Mouse (Mus musculus) spleen, adult 2 months (tissue): ENCODE measurements around the gene Anln. TPM values are rescaled to one million over a fixed set of nuclear protein-coding genes. Genes with fewer than 3 reads are reported as not detected.
"Not testable (repeated sequence)": the region's sequence is repeated elsewhere in the genome, so short reads cannot be mapped to it uniquely, and the experiment has no call there.

ENCODE experiments used
- DNase-seq, 2 experiments: peaks; one replicate each; pipeline versions ENCODE4 v3.0.0 to v3.0.0-alpha.2; 2012 to 2021; ENCODE audit warnings: low spot score in 2 of 2, low read depth in 1 of 2
- H3K27ac ChIP-seq: fragments of 200-500 bp; 2 replicates; pipeline ENCODE4 v1.5.1; 2012; ENCODE audit warnings: low read length, inconsistent platforms; ENCODE audit not compliant: insufficient read depth
- H3K27me3 ChIP-seq: fragments of 200-500 bp; 2 replicates; pipeline ENCODE4 v1.6.1; 2012; ENCODE audit warnings: mild to moderate bottlenecking, moderate library complexity, low read length, inconsistent platforms; ENCODE audit not compliant: control insufficient read depth, insufficient read depth
- H3K36me3 ChIP-seq: fragments of 200-500 bp; 2 replicates; pipeline ENCODE4 v1.6.1; 2012; ENCODE audit warnings: mild to moderate bottlenecking, low read length, inconsistent platforms; ENCODE audit not compliant: control insufficient read depth, insufficient read depth
- H3K4me1 ChIP-seq: fragments of 200-500 bp; 2 replicates; pipeline ENCODE4 v1.6.1; 2011; ENCODE audit warnings: inconsistent platforms; ENCODE audit not compliant: control insufficient read depth, insufficient read depth, insufficient read length
- H3K4me3 ChIP-seq: fragments of 200-500 bp; 2 replicates; pipeline ENCODE4 v1.5.1; 2011; ENCODE audit warnings: mild to moderate bottlenecking, inconsistent platforms; ENCODE audit not compliant: insufficient read depth, insufficient read length; ENCODE audit errors: extremely low read depth
- CTCF ChIP-seq: fragments of 200-500 bp; IDR thresholded peaks from 2 replicates; pipeline ENCODE4 v1.5.1; 2011; ENCODE audit warnings: mild to moderate bottlenecking, inconsistent platforms; ENCODE audit not compliant: insufficient read depth, insufficient read length, insufficient replicate concordance; ENCODE audit errors: extremely low read depth
- POLR2A ChIP-seq: fragments of 200-500 bp; IDR thresholded peaks from 2 replicates; pipeline ENCODE4 v1.6.1; 2011; ENCODE audit warnings: low read depth, low read length, inconsistent platforms
- WGBS: fragments of 180-500 bp; shearing (Covaris S2); methylation state at CpG from one replicate; pipeline ENCODE4 v1.1.7; 2018; 5-methylcytosine and 5-hydroxymethylcytosine counted together
- polyA plus RNA-seq: library from polyadenylated mRNA; depleted of rRNA; stranded (reverse); fragments of >200 nt; gene quantifications from 2 replicates; pipeline ENCODE4 v1.2.3, GENCODE M21; 2012

The Anln gene
- polyA plus RNA-seq, 1 experiment = 1.7 TPM

- 2% methylated on average over 32 of the region's 32 CpGs for WGBS
- Histone ChIP-seq H3K4me1 (peaks cover 4% of the 10 kb centered on the region; the same call in 1 of the 2 replicates), H3K36me3 (no peaks in the 10 kb centered on the region), H3K27me3 (0 out of 2 replicates have a peak, but pooled peaks cover 2% of the 10 kb centered on the region), H3K4me3 (peak overlapping the region; percentile 57), H3K27ac (peak overlapping the region; percentile 48)
- peak; percentile 92 for TF ChIP-seq CTCF
- peak; percentile 38 for TF ChIP-seq POLR2A
- peak; percentile 74 to 90 for DNase-seq
Observed at GRCm38 (mm10) chr9:22327475-22328387, 61.3 kb downstream of the Anln start.

DNA sequence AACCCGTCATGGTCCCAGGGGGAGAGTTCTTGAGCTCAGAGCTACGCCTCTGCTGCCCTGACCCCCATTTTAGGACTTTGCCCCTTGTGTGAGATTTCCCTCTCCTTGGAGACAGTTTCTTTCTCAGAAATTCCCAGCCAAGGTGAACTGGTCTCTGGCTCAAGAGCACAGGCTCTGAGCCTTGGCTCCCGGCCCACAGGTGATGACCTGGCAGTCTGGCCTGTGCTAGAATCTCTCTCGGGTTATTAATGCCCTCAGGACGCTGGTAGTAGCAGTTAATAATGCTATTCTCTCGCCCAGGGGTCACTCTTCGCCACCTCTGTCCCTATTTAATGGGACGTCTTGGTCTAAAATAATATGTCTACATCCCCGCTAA is 61.9 kb downstream of the Anln start:
- no peaks in the 10 kb centered on the region for H3K36me3 ChIP-seq
- 33% methylated on average over 9 of the region's 9 CpGs for WGBS
- H3K27me3 ChIP-seq = 0 out of 2 replicates have a peak, but pooled peaks cover 2% of the 10 kb centered on the region
- peak overlapping the region; percentile 57; the same call in 1 of the 2 replicates for H3K4me3 ChIP-seq
- H3K27ac ChIP-seq = peak overlapping the region; percentile 31
- peaks cover 4% of the 10 kb centered on the region; the same call in 1 of the 2 replicates for H3K4me1 ChIP-seq
- TF ChIP-seq CTCF (no peak), POLR2A (no peak)
- no peak for DNase-seq

- Histone ChIP-seq H3K27ac (no peak overlapping the region), H3K4me3 (no peak overlapping the region), H3K4me1 (peaks cover 4% of the 10 kb centered on the region; the same call in 1 of the 2 replicates), H3K36me3 (no peaks in the 10 kb centered on the region), H3K27me3 (0 out of 2 replicates have a peak, but pooled peaks cover 2% of the 10 kb centered on the region)
- no peak for TF ChIP-seq CTCF
- TF ChIP-seq POLR2A = no peak
- peak in 1 of 2 experiments; percentile 77 for DNase-seq
- 47% methylated on average over 1 of the region's 1 CpGs for WGBS
Observed at GRCm38 (mm10) chr9:22324579-22324978, 64.4 kb downstream of the Anln start.

GRCm38 (mm10) chr9:22322381-22323211 is 66.4 kb downstream of the Anln start:
- H3K27me3 ChIP-seq = 0 out of 2 replicates have a peak, but pooled peaks cover 2% of the 10 kb centered on the region
- no peak for DNase-seq
- H3K36me3 ChIP-seq = no peaks in the 10 kb centered on the region
- no peak overlapping the region for H3K27ac ChIP-seq
- peaks cover 4% of the 10 kb centered on the region; the same call in 1 of the 2 replicates for H3K4me1 ChIP-seq
- no peak overlapping the region for H3K4me3 ChIP-seq
- no peak for TF ChIP-seq POLR2A
- TF ChIP-seq CTCF = no peak
- WGBS = 66% methylated on average over 8 of the region's 8 CpGs

DNA sequence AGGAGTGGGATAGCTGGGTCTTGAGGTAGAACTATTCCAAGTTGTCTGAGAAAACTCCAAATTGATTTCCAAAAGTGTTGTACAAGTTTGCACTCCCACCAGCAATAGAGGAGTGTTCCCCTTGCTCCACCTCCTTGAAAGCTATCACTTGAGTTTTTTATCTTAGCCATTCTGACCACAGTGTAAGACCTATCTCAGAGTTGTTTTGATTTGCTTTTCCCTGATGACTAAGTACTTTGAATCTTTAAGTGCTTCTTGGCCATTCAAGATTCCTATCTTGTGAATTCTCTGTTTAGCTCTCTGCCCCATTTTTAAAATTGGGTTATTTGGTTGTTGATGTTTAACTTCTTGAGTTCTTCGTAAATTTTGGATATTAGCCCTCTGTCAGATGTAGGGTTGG is 69.9 kb downstream of the Anln start:
- H3K27me3 ChIP-seq = no peaks in the 10 kb centered on the region
- TF ChIP-seq POLR2A (no peak), CTCF (no peak)
- WGBS = 92% methylated on average over 1 of the region's 1 CpGs
- H3K4me3 ChIP-seq = no peak overlapping the region
- H3K27ac ChIP-seq = no peak overlapping the region
- no peaks in the 10 kb centered on the region for H3K36me3 ChIP-seq
- DNase-seq = no peak
- H3K4me1 ChIP-seq = no peaks in the 10 kb centered on the region

- H3K27ac ChIP-seq, H3K36me3 ChIP-seq, H3K4me1 ChIP-seq, H3K4me3 ChIP-seq, H3K27me3 ChIP-seq, DNase-seq: not testable (repeated sequence)
- WGBS = 89% methylated on average over 5 of the region's 5 CpGs
Observed at GRCm38 (mm10) chr9:22316047-22316446, 72.9 kb downstream of the Anln start.

GRCm38 (mm10) chr9:22314066-22314465 is 74.9 kb downstream of the Anln start:
- no peak overlapping the region for H3K27ac ChIP-seq
- DNase-seq = no peak
- 79% methylated on average over 3 of the region's 3 CpGs for WGBS

More at GRCm38 (mm10) chr9:22314066-22314465, 74.9 kb downstream of the Anln start:
- Histone ChIP-seq H3K4me3 (no peak overlapping the region), H3K27me3 (no peaks in the 10 kb centered on the region), H3K36me3 (no peaks in the 10 kb centered on the region), H3K4me1 (no peaks in the 10 kb centered on the region)
- TF ChIP-seq POLR2A (no peak), CTCF (no peak)
